Comparison of ENCODE assay signal across 8 mouse cellular contexts in genomic region chr19:10025169-10025875, GRCm38 (mm10). TPM values are rescaled to one million over a fixed set of nuclear protein-coding genes. Genes with fewer than 3 reads are reported as not detected.
A peak's percentile ranks its signal among the peaks of the same experiment; 100 is the strongest.
DNase-seq lines count a peak whose midpoint lies in the region; ATAC-seq and TF ChIP-seq lines count a peak whose summit lies in the region.

No protein-coding gene starts in this region.

- no peaks in the 10 kb centered on the region for H3K36me3 ChIP-seq in forebrain, embryonic 15.5 days
- H3K36me3 ChIP-seq in hindbrain, embryonic 15.5 days: no peaks in the 10 kb centered on the region
- H3K36me3 ChIP-seq in liver, embryonic 11.5 days (ENCODE audit: control insufficient read depth, insufficient read depth, low read length): peaks cover 20% of the 10 kb centered on the region
- no peaks in the 10 kb centered on the region for H3K36me3 ChIP-seq in stomach, embryonic 16.5 days (ENCODE audit: control insufficient read depth, insufficient read depth, low read length)

- H3K9me3 ChIP-seq in forebrain, embryonic 15.5 days: no peaks in the 10 kb centered on the region
- no peaks in the 10 kb centered on the region for H3K9me3 ChIP-seq in hindbrain, embryonic 15.5 days
- H3K9me3 ChIP-seq in liver, embryonic 11.5 days (ENCODE audit: control insufficient read depth, low read length): no peaks in the 10 kb centered on the region
- no peaks in the 10 kb centered on the region for H3K9me3 ChIP-seq in stomach, embryonic 16.5 days (replicated peaks; ENCODE audit: control insufficient read depth, low read length)

- ATAC-seq in forebrain, embryonic 15.5 days (replicated peaks): peak; percentile 48
- peak; percentile 45; the same call in 1 of the 2 replicates for ATAC-seq in hindbrain, embryonic 15.5 days (ENCODE audit: low FRiP score, low read depth)
- peak; percentile 39 for ATAC-seq in liver, embryonic 11.5 days (replicated peaks; ENCODE audit: low FRiP score)
- peak; percentile 49; the same call in 1 of the 2 replicates for ATAC-seq in stomach, embryonic 16.5 days (ENCODE audit: insufficient read depth, low FRiP score)

- no peak overlapping the region for H3K4me3 ChIP-seq in layer of hippocampus, adult 2 months
- no peak overlapping the region for H3K4me3 ChIP-seq in forebrain, embryonic 15.5 days
- H3K4me3 ChIP-seq in hindbrain, embryonic 15.5 days: no peak overlapping the region
- no peak overlapping the region for H3K4me3 ChIP-seq in liver, embryonic 11.5 days (ENCODE audit: low read depth, low read length)
- H3K4me3 ChIP-seq in stomach, embryonic 16.5 days (replicated peaks; ENCODE audit: low read length): no peak overlapping the region

- no peak overlapping the region for H3K4me2 ChIP-seq in forebrain, embryonic 15.5 days (replicated peaks)
- 0 out of 2 replicates have a peak overlapping the region, but pooled peaks have one; percentile 3 for H3K4me2 ChIP-seq in hindbrain, embryonic 15.5 days
- peak overlapping the region; percentile 6 for H3K4me2 ChIP-seq in liver, embryonic 11.5 days
- 0 out of 2 replicates have a peak overlapping the region, but pooled peaks have one; percentile 11 for H3K4me2 ChIP-seq in stomach, embryonic 16.5 days (ENCODE audit: low read depth, low read length)

- peak in 1 of 2 experiments; percentile 60 for DNase-seq in layer of hippocampus, adult 2 months (ENCODE audit: low spot score in 2 of 2)
- DNase-seq in layer of hippocampus, postnatal 25 days (ENCODE audit: extremely low spot score in 1 of 2, low spot score in 1 of 2): no peak
- peak; percentile 95 for DNase-seq in adipocyte (ENCODE audit: low spot score)
- peak; percentile 60 for DNase-seq in liver, embryonic 11.5 days (ENCODE audit: low spot score)
- no peak for DNase-seq in spleen, postnatal 14 days (ENCODE audit: low spot score in 2 of 2)

- H3K9ac ChIP-seq in forebrain, embryonic 15.5 days (replicated peaks): no peak overlapping the region
- H3K9ac ChIP-seq in hindbrain, embryonic 15.5 days: no peak overlapping the region
- H3K9ac ChIP-seq in liver, embryonic 11.5 days (ENCODE audit: low read depth, low read length): no peak overlapping the region
- H3K9ac ChIP-seq in stomach, embryonic 16.5 days (ENCODE audit: low read length): peak overlapping the region; percentile 15; the same call in 1 of the 2 replicates

- WGBS in forebrain, embryonic 15.5 days: 21% methylated on average over 8 of the region's 8 CpGs
- WGBS in hindbrain, embryonic 15.5 days: 24% methylated on average over 8 of the region's 8 CpGs
- WGBS in liver, embryonic 11.5 days: 20% methylated on average over 8 of the region's 8 CpGs
- 14% methylated on average over 8 of the region's 8 CpGs for WGBS in stomach, embryonic 16.5 days

- TF ChIP-seq CTCF in layer of hippocampus, adult 2 months (conservative IDR thresholded peaks at IDR 0.05): no peak

- H3K27ac ChIP-seq in layer of hippocampus, adult 2 months: peak overlapping the region; percentile 77; the same call in 1 of the 2 replicates
- peak overlapping the region; percentile 40 for H3K27ac ChIP-seq in forebrain, embryonic 15.5 days (replicated peaks)
- peak overlapping the region; percentile 65 for H3K27ac ChIP-seq in hindbrain, embryonic 15.5 days (replicated peaks)
- H3K27ac ChIP-seq in liver, embryonic 11.5 days (ENCODE audit: low read depth, low read length): peak overlapping the region; percentile 68
- H3K27ac ChIP-seq in stomach, embryonic 16.5 days (ENCODE audit: low read length): peak overlapping the region; percentile 66

- peaks cover 9% of the 10 kb centered on the region for H3K4me1 ChIP-seq in forebrain, embryonic 15.5 days
- peaks cover 15% of the 10 kb centered on the region for H3K4me1 ChIP-seq in hindbrain, embryonic 15.5 days (replicated peaks)
- H3K4me1 ChIP-seq in liver, embryonic 11.5 days (replicated peaks; ENCODE audit: control insufficient read depth, insufficient read depth, low read length): peaks cover 57% of the 10 kb centered on the region
- peaks cover 18% of the 10 kb centered on the region for H3K4me1 ChIP-seq in stomach, embryonic 16.5 days (ENCODE audit: control insufficient read depth, insufficient read depth, low read length)

- H3K27me3 ChIP-seq in forebrain, embryonic 15.5 days: no peaks in the 10 kb centered on the region
- no peaks in the 10 kb centered on the region for H3K27me3 ChIP-seq in hindbrain, embryonic 15.5 days
- H3K27me3 ChIP-seq in liver, embryonic 11.5 days (replicated peaks; ENCODE audit: control insufficient read depth, insufficient read depth, low read length): no peaks in the 10 kb centered on the region
- no peaks in the 10 kb centered on the region for H3K27me3 ChIP-seq in stomach, embryonic 16.5 days (ENCODE audit: control insufficient read depth, insufficient read depth, low read length)

RNA-seq across cellular contexts. Expression of gene Fads3, which starts 16.0 kb away (rescaled TPM):
- 10 to 100 TPM; 25.0 to 25.6 TPM for total RNA-seq in layer of hippocampus, adult 2 months (2021)
- total RNA-seq in layer of hippocampus, postnatal 25 days (2021): 10 to 100 TPM; 26.3 to 27.9 TPM
- 14.0 and 15.3 TPM in 2 replicates for polyA plus RNA-seq in forebrain, embryonic 15.5 days (2015; fragmentation: Nextera tagmentation; extraction: Ambion mirVana)
- polyA plus RNA-seq in hindbrain, embryonic 15.5 days (2015; fragmentation: Nextera tagmentation; extraction: Ambion mirVana): 31.4 and 32.8 TPM in 2 replicates
- polyA plus RNA-seq in liver, embryonic 11.5 days (2014; fragmentation: Nextera tagmentation; extraction: Ambion mirVana): 7.2 and 7.3 TPM in 2 replicates
- polyA plus RNA-seq in stomach, embryonic 16.5 days (2015; fragmentation: Nextera tagmentation; extraction: Ambion mirVana): 18.9 and 22.5 TPM in 2 replicates

RNA-seq across cellular contexts. Expression of gene Rab3il1, which starts 23.9 kb away (rescaled TPM):
- total RNA-seq in layer of hippocampus, adult 2 months (2021): 10 to 100 TPM in 1 of 2 experiments, 1 to 10 TPM in 1; 9.7 to 10.4 TPM
- 1 to 10 TPM; 9.3 TPM for total RNA-seq in layer of hippocampus, postnatal 25 days (2021)
- 17.3 and 17.9 TPM in 2 replicates for polyA plus RNA-seq in forebrain, embryonic 15.5 days (2015; fragmentation: Nextera tagmentation; extraction: Ambion mirVana)
- polyA plus RNA-seq in hindbrain, embryonic 15.5 days (2015; fragmentation: Nextera tagmentation; extraction: Ambion mirVana): 20.7 and 22.3 TPM in 2 replicates
- polyA plus RNA-seq in liver, embryonic 11.5 days (2014; fragmentation: Nextera tagmentation; extraction: Ambion mirVana): 133 and 137 TPM in 2 replicates
- 33.7 and 38.1 TPM in 2 replicates for polyA plus RNA-seq in stomach, embryonic 16.5 days (2015; fragmentation: Nextera tagmentation; extraction: Ambion mirVana)

RNA-seq across cellular contexts. Expression of gene Best1, which starts 23.9 kb away (rescaled TPM):
- 1 to 10 TPM; 1.2 to 1.5 TPM for total RNA-seq in layer of hippocampus, adult 2 months (2021)
- under 1 TPM; 0.85 to 0.96 TPM for total RNA-seq in layer of hippocampus, postnatal 25 days (2021)
- polyA plus RNA-seq in forebrain, embryonic 15.5 days (2015; fragmentation: Nextera tagmentation; extraction: Ambion mirVana): 1.2 and 1.3 TPM in 2 replicates
- polyA plus RNA-seq in hindbrain, embryonic 15.5 days (2015; fragmentation: Nextera tagmentation; extraction: Ambion mirVana): 2.3 TPM in 2 replicates
- 0.31 and 0.59 TPM in 2 replicates for polyA plus RNA-seq in liver, embryonic 11.5 days (2014; fragmentation: Nextera tagmentation; extraction: Ambion mirVana)
- 0.61 and 0.64 TPM in 2 replicates for polyA plus RNA-seq in stomach, embryonic 16.5 days (2015; fragmentation: Nextera tagmentation; extraction: Ambion mirVana)

RNA-seq across cellular contexts. Expression of gene Fth1, which starts 44.9 kb away (rescaled TPM):
- 1,000 to 10,000 TPM; 3,170 to 3,409 TPM for total RNA-seq in layer of hippocampus, adult 2 months (2021)
- 1,000 to 10,000 TPM; 2,794 to 3,082 TPM for total RNA-seq in layer of hippocampus, postnatal 25 days (2021)
- polyA plus RNA-seq in forebrain, embryonic 15.5 days (2015; fragmentation: Nextera tagmentation; extraction: Ambion mirVana): 1,475 and 1,516 TPM in 2 replicates
- polyA plus RNA-seq in hindbrain, embryonic 15.5 days (2015; fragmentation: Nextera tagmentation; extraction: Ambion mirVana): 1,700 and 1,726 TPM in 2 replicates
- polyA plus RNA-seq in liver, embryonic 11.5 days (2014; fragmentation: Nextera tagmentation; extraction: Ambion mirVana): 3,796 and 3,887 TPM in 2 replicates
- polyA plus RNA-seq in stomach, embryonic 16.5 days (2015; fragmentation: Nextera tagmentation; extraction: Ambion mirVana): 1,902 and 2,108 TPM in 2 replicates

Comparison
In these comparisons a context has a peak if more than half of its experiments do, and no peak if none do; other contexts are left out.
1. DNase-seq: peak in adipocyte (single experiment) and liver, embryonic 11.5 days (single experiment); none in layer of hippocampus, postnatal 25 days (0 of 2) and spleen, postnatal 14 days (0 of 2).
2. Peak in every context shown above with its lines, with median percentiles within 50 percentile points of each other: H3K27ac ChIP-seq and ATAC-seq.